Mouse (Mus musculus): ENCODE results near the gene Tdrd7.
A peak's percentile ranks its signal among the peaks of the same experiment; 100 is the strongest.

Gene Tdrd7

GRCm38 (mm10) chr4:46041761-46042504, 76.8 kb downstream of the Tdrd7 start:
- DNase-seq (ENCODE audit: low read depth, low spot score): no peak

- DNase-seq (ENCODE audit: low read depth, low spot score): no peak
Measured at GRCm38 (mm10) chr4:46042505-46042850, 77.3 kb downstream of the Tdrd7 start.

GRCm38 (mm10) chr4:46043361-46043760, 78.2 kb downstream of the Tdrd7 start:
- no peak for DNase-seq (ENCODE audit: low read depth, low spot score)

- DNase-seq (ENCODE audit: low read depth, low spot score): no peak
Measured at GRCm38 (mm10) chr4:46047971-46048370, 82.8 kb downstream of the Tdrd7 start.

- DNase-seq (ENCODE audit: low read depth, low spot score): no peak
Measured at GRCm38 (mm10) chr4:46048418-46048817, 83.3 kb downstream of the Tdrd7 start.

- DNase-seq (ENCODE audit: low read depth, low spot score): no peak
Measured at GRCm38 (mm10) chr4:46053323-46054107, 88.4 kb downstream of the Tdrd7 start.

GRCm38 (mm10) chr4:46056163-46056562, 91.0 kb downstream of the Tdrd7 start:
- DNase-seq (ENCODE audit: low read depth, low spot score): no peak

GRCm38 (mm10) chr4:46061259-46061962, 96.3 kb downstream of the Tdrd7 start:
- DNase-seq (ENCODE audit: low read depth, low spot score): no peak

- no peak for DNase-seq (ENCODE audit: low read depth, low spot score)
Measured at GRCm38 (mm10) chr4:46063841-46064240, 98.7 kb downstream of the Tdrd7 start.

- DNase-seq (ENCODE audit: low read depth, low spot score): no peak
Measured at GRCm38 (mm10) chr4:46064263-46064662, 99.1 kb downstream of the Tdrd7 start.

GRCm38 (mm10) chr4:46064961-46065360, 99.8 kb downstream of the Tdrd7 start:
- DNase-seq (ENCODE audit: low read depth, low spot score): no peak

- DNase-seq (ENCODE audit: low read depth, low spot score): no peak
Measured at GRCm38 (mm10) chr4:46065695-46066340, 100.7 kb downstream of the Tdrd7 start.

GRCm38 (mm10) chr4:46068060-46068459, 102.9 kb downstream of the Tdrd7 start:
- DNase-seq (ENCODE audit: low read depth, low spot score): no peak

- no peak for DNase-seq (ENCODE audit: low read depth, low spot score)
Measured at GRCm38 (mm10) chr4:46068573-46068972, 103.4 kb downstream of the Tdrd7 start.

GRCm38 (mm10) chr4:46069851-46070482, 104.8 kb downstream of the Tdrd7 start:
- no peak for DNase-seq (ENCODE audit: low read depth, low spot score)

- no peak for DNase-seq (ENCODE audit: low read depth, low spot score)
Measured at GRCm38 (mm10) chr4:46072631-46073030, 107.5 kb downstream of the Tdrd7 start.

- peak; percentile 34 for DNase-seq (ENCODE audit: low read depth, low spot score)
Measured at GRCm38 (mm10) chr4:46073736-46074135, 108.6 kb downstream of the Tdrd7 start.

- DNase-seq (ENCODE audit: low read depth, low spot score): no peak
Measured at GRCm38 (mm10) chr4:46075664-46076063, 110.5 kb downstream of the Tdrd7 start.

- no peak for DNase-seq (ENCODE audit: low read depth, low spot score)
Measured at GRCm38 (mm10) chr4:46076892-46077291, 111.8 kb downstream of the Tdrd7 start.

GRCm38 (mm10) chr4:46080261-46080660, 115.1 kb downstream of the Tdrd7 start:
- DNase-seq (ENCODE audit: low read depth, low spot score): no peak

- DNase-seq (ENCODE audit: low read depth, low spot score): no peak
Measured at GRCm38 (mm10) chr4:46082555-46082954, 117.4 kb downstream of the Tdrd7 start.

All from mesoderm, embryonic 11.5 days (tissue).